Mouse (Mus musculus) urinary bladder, postnatal 25 days (tissue): ENCODE measurements at regions not wholly inside any gene's neighbourhood (a gene's known extent, or its start where the extent isn't known, plus 50 kb on each side); places are given as distances from the start of the nearest gene placed in this dataset.

ENCODE experiments used
- DNase-seq: peaks from one replicate; pipeline ENCODE4 v3.0.0; 2022; ENCODE audit warnings: low spot score

- DNase-seq, result no peak
These were observed 330.4 kb upstream of the Fam241a start for GRCm38 (mm10) chr3:128226503-128226902.

- DNase-seq, result no peak
These were observed 326.2 kb upstream of the Fam241a start for GRCm38 (mm10) chr3:128222344-128222743.

- no peak for DNase-seq
These were observed 325.5 kb upstream of the Fam241a start for GRCm38 (mm10) chr3:128221625-128222024.

- DNase-seq, result no peak
These were observed 324.8 kb upstream of the Fam241a start for GRCm38 (mm10) chr3:128220776-128221550.

GRCm38 (mm10) chr3:128217765-128218415 is 321.8 kb upstream of the Fam241a start:
- no peak for DNase-seq

GRCm38 (mm10) chr3:128212256-128212655 is 316.1 kb upstream of the Fam241a start:
- DNase-seq, result no peak

- no peak for DNase-seq
These were observed 314.5 kb upstream of the Fam241a start for GRCm38 (mm10) chr3:128210591-128210990.

- no peak for DNase-seq
These were observed 310.8 kb upstream of the Fam241a start for GRCm38 (mm10) chr3:128206948-128207347.

- DNase-seq, result no peak
These were observed 310.4 kb upstream of the Fam241a start for GRCm38 (mm10) chr3:128206483-128206882.

GRCm38 (mm10) chr3:128200574-128201235 is 304.6 kb upstream of the Fam241a start:
- DNase-seq, result no peak

- DNase-seq, result no peak
These were observed 303.3 kb upstream of the Fam241a start for GRCm38 (mm10) chr3:128199466-128199865.

- no peak for DNase-seq
These were observed 296.1 kb upstream of the Fam241a start for GRCm38 (mm10) chr3:128192046-128192800.

GRCm38 (mm10) chr3:128187330-128188044 is 291.4 kb upstream of the Fam241a start:
- DNase-seq, result no peak

GRCm38 (mm10) chr3:128186278-128186677 is 290.2 kb upstream of the Fam241a start:
- DNase-seq, result no peak

GRCm38 (mm10) chr3:128181221-128181908 is 285.2 kb upstream of the Fam241a start:
- DNase-seq, result no peak

GRCm38 (mm10) chr3:128149216-128149615 is 253.1 kb upstream of the Fam241a start:
- DNase-seq, result no peak

- no peak for DNase-seq
These were observed 249.2 kb upstream of the Fam241a start for GRCm38 (mm10) chr3:128145329-128145728.

- no peak for DNase-seq
These were observed 231.7 kb upstream of the Fam241a start for GRCm38 (mm10) chr3:128127836-128128235.

- no peak for DNase-seq
These were observed 230.5 kb upstream of the Fam241a start for GRCm38 (mm10) chr3:128126664-128127063.

GRCm38 (mm10) chr3:128122111-128122510 is 226.0 kb upstream of the Fam241a start:
- DNase-seq, result no peak
